Mouse (Mus musculus) thymus, postnatal 36 days (tissue): ENCODE data around the gene Olfr1006.
"Not testable (repeated sequence)": the region's sequence is repeated elsewhere in the genome, so short reads cannot be mapped to it uniquely, and the experiment has no call there.

Source experiments
- DNase-seq, 2 experiments: peaks; one replicate each; pipeline ENCODE4 v3.0.0; 2022; ENCODE audit warnings: mixed read lengths in 2 of 2

Olfr1006 gene

DNA sequence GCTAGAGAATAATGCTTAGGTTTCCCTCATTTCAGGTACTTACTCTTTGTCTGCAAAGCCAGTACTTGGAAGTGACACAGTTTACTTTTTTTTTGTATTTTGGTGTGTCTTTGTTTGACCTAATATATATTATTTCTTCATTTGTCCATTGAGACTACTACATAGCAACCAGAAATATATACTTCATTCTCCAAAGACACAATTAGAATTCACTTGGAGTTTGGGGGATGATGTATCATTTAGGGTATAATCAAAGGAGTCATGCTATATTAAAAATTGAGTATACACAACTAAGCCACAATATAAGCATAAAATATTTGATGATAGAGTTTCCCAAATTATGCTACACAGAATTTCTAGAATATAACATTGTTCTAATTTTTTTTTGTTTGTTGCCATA, at the start of gene Olfr1006:
Gene Olfr1006, minus strand, starts transcription at position 101 of the 400 bp plus-strand sequence.
- no peak for DNase-seq

DNA sequence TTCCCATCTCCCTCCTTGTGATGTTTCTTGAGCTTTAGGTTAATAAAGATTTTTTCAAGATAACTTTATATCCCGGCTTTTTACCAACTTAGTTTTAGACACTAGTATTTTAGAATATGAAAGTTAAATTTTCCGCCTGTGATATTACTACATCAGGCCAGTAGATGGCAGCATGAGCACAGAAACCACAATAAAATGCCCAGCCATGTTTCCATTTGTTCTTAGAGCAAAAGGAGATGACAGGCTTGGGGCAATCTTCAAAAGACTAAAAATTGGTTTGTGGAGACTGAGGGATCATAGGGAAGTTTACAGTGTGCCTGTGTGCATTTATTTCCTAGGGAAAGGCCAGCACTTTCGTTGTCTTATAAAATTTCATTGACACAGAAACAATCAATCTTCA, 47.2 kb upstream of the Olfr1006 start:
- DNase-seq: no peak

DNA sequence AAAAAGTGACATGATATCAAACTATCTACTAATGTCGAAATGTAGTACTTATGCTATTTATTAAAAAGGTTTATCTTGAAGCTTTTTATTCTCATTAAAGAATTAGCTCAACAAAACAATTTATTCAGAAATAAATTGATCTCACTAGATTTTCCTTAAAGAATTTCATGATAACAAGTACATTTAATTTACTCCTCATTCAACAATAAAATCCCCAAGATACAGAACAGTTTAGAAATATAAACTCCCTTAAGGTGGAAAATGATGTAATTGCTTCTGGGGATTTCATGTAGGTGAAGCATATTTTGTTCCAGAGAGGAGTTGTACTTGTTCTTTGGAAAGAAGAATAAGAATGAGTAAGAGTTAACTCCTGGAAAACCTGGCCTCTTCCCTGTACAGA, 36.6 kb upstream of the Olfr1006 start, which contains the start of gene Olfr1009:
Gene Olfr1009, plus strand, starts transcription at position 301 of the 400 bp plus-strand sequence.
- DNase-seq: no peak

DNA sequence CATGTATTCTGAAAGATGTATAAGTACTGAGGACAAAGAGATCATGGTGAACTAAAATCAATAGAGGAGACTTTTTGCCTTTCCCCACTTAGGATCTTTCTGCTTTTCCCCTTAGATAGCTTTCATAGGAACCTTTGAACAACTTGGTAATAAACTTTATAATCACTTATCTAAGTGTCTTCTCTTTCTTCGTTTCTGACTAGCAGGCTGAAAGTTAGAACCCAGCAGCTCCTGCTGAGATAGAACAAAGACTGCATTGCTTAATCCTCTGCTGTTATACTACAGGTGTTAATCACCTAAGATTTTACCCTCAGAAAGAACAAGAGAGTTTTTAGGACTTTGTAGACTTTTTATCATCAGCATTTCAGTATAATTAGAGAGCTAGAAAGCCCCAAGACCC, 32.6 kb upstream of the Olfr1006 start:
- DNase-seq: no peak

DNA sequence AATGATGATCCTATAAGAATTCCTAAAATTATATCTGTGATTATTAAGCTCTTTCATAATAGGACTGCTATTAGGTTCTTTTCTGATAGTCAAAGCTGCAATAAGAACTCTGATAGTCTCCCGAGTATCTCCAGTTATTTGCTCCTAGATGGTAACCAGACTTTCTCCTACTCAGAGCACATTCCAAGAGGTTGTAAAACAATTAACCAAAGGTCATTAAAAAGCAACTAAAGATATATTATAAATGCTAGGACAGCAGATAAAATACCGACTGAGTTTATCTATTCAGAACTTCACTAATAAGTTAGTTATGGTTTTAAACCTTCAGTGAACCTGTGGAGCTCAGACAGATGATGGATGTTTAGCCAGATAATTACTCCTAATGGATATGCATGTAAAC, 32.1 kb upstream of the Olfr1006 start:
- not testable (repeated sequence) for DNase-seq

DNA sequence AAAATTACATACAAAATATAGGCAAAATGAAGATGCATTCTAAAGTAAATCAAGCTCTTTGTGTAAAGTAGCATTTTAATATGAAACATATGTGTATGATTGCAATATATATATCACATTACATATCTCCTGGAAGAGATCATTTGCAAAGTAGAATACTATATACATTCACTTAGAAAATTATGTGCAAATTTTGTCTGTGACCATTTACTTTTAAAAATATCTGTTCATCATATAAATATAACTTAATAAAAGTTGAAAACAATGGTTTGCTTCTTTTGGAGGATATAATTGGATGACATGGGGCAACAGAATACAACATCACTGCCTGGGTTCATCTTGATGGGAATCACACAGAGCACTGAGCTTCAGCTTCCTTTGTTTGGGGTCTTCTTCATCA, 10.6 kb upstream of the Olfr1006 start, which contains the start of gene Olfr1008:
Gene Olfr1008, plus strand, starts transcription at position 301 of the 400 bp plus-strand sequence.
- DNase-seq: no peak

DNA sequence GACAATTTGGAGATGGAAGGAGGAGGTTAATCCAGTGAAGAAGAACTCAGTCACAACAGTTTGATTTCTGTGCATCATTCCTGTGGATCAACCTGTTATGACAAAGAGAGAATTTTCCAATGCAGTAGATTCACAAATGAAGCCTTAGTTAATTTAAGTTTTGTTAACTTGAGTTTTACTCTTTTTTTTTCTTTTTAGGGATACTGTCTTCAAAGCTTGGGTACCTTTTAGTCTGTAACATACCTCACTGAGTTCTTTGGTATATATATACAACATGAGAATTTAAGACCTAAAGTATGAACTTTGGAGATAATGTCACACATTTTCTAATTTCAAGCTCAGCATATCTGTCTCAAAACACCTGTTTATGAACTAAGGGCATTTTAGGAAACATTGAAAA, 14.2 kb downstream of the Olfr1006 start, which contains the start of gene Olfr154:
Gene Olfr154, minus strand, starts transcription at position 101 of the 400 bp plus-strand sequence.
- not testable (repeated sequence) for DNase-seq

DNA sequence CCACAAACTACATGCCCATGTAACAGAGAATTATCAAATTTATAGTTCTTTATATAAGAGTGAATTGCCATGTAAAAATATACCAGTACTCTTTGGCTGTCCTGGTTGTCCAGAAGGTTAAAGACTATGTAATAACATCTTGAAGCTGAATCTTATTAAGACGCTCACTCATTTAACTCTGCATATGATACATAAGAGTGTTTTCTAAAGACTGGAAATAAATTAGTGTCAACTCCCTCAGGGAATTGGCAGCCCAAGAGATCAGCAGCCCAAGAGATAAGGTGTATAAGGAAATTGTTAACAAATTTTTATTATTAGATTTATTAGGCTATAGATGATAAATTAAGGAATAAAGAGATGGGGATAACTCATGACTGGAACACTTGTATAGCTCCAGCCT, 28.0 kb downstream of the Olfr1006 start, which contains the start of gene Olfr1002:
Gene Olfr1002, minus strand, starts transcription at position 101 of the 400 bp plus-strand sequence.
- no peak for DNase-seq
